Mouse (Mus musculus) testis, adult 2 months (tissue): ENCODE measurements around the gene Nfic.

Source experiments
- CTCF ChIP-seq: fragments of 200-500 bp; IDR thresholded peaks from 2 replicates; pipeline ENCODE4 v1.5.1; 2012; ENCODE audit warnings: low read depth, mild to moderate bottlenecking, inconsistent platforms, low read length, moderate library complexity; ENCODE audit not compliant: control insufficient read depth, insufficient read depth, insufficient replicate concordance
- POLR2A ChIP-seq: fragments of 200-500 bp; IDR thresholded peaks from 2 replicates; pipeline ENCODE4 v1.6.1; 2012; ENCODE audit warnings: low read depth, mild to moderate bottlenecking, inconsistent platforms, low read length, moderate library complexity; ENCODE audit not compliant: control insufficient read depth

- TF ChIP-seq POLR2A (no peak), CTCF (no peak)
These were observed 17.6 kb upstream of the Nfic start for GRCm38 (mm10) chr10:81473003-81473451.
